Mouse (Mus musculus) hindbrain, embryonic 12.5 days (tissue): ENCODE data around the gene Gm28729. TPM values are rescaled to one million over a fixed set of nuclear protein-coding genes. Genes with fewer than 3 reads are reported as not detected.
"Not testable (repeated sequence)": the region's sequence is repeated elsewhere in the genome, so short reads cannot be mapped to it uniquely, and the experiment has no call there.

ENCODE experiments used
- ATAC-seq: fragments of 200-750 bp; cut with Nextera tagmentation; 2 replicates; pipeline ENCODE4 v1.8.0; 2017; ENCODE audit warnings: moderate TSS enrichment; ENCODE audit not compliant: low FRiP score
- H3K27ac ChIP-seq: fragments of 300-500 bp; sonication (generic); 2 replicates; pipeline ENCODE4 v1.5.1; 2016; ENCODE audit warnings: mild to moderate bottlenecking
- H3K27me3 ChIP-seq: fragments of 300-500 bp; sonication (generic); 2 replicates; pipeline ENCODE4 v1.6.1; 2016; ENCODE audit warnings: mild to moderate bottlenecking
- H3K36me3 ChIP-seq: fragments of 300-500 bp; sonication (generic); 2 replicates; pipeline ENCODE4 v1.6.1; 2016; ENCODE audit warnings: mild to moderate bottlenecking
- H3K4me1 ChIP-seq: fragments of 300-500 bp; sonication (generic); 2 replicates; pipeline ENCODE4 v1.6.1; 2016
- H3K4me2 ChIP-seq: fragments of 300-500 bp; sonication (generic); replicated peaks from 2 replicates; pipeline ENCODE4 v1.6.1; 2016; ENCODE audit warnings: mild to moderate bottlenecking
- H3K4me3 ChIP-seq: fragments of 300-500 bp; sonication (generic); 2 replicates; pipeline ENCODE4 v1.5.1; 2016; ENCODE audit warnings: mild to moderate bottlenecking
- H3K9ac ChIP-seq: fragments of 300-500 bp; sonication (generic); 2 replicates; pipeline ENCODE4 v1.6.1; 2016; ENCODE audit warnings: mild to moderate bottlenecking, moderate library complexity
- H3K9me3 ChIP-seq: fragments of 300-500 bp; sonication (generic); replicated peaks from 2 replicates; pipeline ENCODE4 v1.6.1; 2016; ENCODE audit warnings: mild to moderate bottlenecking
- WGBS: fragments of 180-500 bp; shearing (Covaris S2); methylation state at CpG from one replicate; pipeline ENCODE4 v1.1.7; 2016; 5-methylcytosine and 5-hydroxymethylcytosine counted together
- polyA plus RNA-seq: library from polyadenylated mRNA; unstranded; fragments of >200 nt; fragmentation: Nextera tagmentation; extraction: Ambion mirVana; gene quantifications from 2 replicates; pipeline ENCODE4 v1.2.1, GENCODE M21; 2016

The Gm28729 gene
- polyA plus RNA-seq, 1 experiment from 2014 or later, result 0.52 TPM

DNA sequence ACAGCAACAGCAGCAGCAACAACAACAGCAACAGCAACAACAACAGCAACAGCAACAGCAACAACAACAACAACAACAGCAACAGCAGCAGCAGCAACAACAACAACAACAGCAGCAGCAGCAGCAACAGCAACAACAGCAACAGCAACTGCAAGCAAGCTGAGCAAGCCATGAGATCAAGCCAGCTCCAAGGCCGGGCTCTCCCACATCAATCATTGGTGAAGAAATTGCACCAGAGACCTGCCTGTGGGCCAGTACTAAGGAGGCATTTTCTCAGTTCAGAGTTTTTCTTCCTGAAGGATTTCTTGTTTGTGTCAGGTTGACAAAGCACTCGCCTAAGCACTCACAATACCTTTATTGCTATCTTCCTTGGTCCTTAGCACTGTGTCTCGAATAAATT, 8.3 kb downstream of the Gm28729 start:
- Histone ChIP-seq H3K9ac (no peak overlapping the region), H3K27ac (no peak overlapping the region), H3K4me3 (no peak overlapping the region), H3K4me2 (no peak overlapping the region), H3K4me1 (no peaks in the 10 kb centered on the region), H3K9me3 (no peaks in the 10 kb centered on the region), H3K27me3 (no peaks in the 10 kb centered on the region), H3K36me3 (no peaks in the 10 kb centered on the region)
- ATAC-seq, result no peak
- 77% methylated on average over 3 of the region's 3 CpGs for whole genome bisulfite sequencing

DNA sequence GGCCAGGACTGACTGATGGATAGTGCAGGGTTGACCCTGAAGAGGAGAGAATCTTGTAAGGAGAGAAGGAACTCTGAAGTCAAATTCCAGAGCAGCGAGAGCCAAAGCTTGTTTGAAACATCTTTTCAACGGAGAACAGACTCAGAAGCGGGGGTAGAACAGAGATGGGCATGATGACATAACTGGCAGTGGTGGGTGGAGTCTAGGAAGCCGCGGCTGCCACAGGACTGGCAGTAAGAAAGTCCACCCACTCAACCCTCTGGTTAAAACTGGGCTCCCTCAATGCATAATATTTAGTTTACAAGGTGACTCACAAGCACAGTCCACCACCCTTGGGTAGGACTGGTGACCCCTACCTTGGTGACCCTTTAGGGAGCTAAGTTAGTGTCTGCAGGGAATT, 9.3 kb downstream of the Gm28729 start:
- Histone ChIP-seq H3K4me3 (no peak overlapping the region), H3K27ac (no peak overlapping the region), H3K27me3 (no peaks in the 10 kb centered on the region), H3K9ac (no peak overlapping the region), H3K4me2 (no peak overlapping the region), H3K9me3 (no peaks in the 10 kb centered on the region), H3K4me1 (no peaks in the 10 kb centered on the region), H3K36me3 (no peaks in the 10 kb centered on the region)
- WGBS, result 85% methylated on average over 5 of the region's 5 CpGs
- no peak for ATAC-seq

DNA sequence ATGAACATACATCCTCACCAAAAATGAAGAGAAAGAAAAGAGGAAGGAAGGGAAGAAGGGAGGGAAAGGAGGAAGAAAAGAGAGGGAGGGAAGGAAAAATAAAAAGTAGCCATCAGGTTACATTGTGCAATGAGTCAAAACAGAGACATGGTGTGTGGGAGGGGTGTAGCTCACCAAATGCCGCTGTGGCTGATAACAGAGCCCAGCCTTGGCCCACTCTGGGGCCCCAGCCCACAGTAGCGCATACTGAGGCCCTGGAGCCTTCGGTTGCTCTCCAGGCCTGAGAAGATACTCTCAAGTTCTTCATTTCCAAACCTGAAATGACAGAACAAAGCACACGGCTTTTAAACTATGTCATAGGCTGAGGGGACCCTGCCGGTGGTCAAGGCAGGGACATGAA, 10.8 kb downstream of the Gm28729 start:
- Histone ChIP-seq H3K4me2 (no peak overlapping the region), H3K4me3 (no peak overlapping the region), H3K9ac (no peak overlapping the region), H3K9me3 (no peaks in the 10 kb centered on the region), H3K4me1 (no peaks in the 10 kb centered on the region), H3K27me3 (no peaks in the 10 kb centered on the region), H3K27ac (no peak overlapping the region), H3K36me3 (no peaks in the 10 kb centered on the region)
- 84% methylated on average over 5 of the region's 5 CpGs for WGBS
- ATAC-seq, result no peak

DNA sequence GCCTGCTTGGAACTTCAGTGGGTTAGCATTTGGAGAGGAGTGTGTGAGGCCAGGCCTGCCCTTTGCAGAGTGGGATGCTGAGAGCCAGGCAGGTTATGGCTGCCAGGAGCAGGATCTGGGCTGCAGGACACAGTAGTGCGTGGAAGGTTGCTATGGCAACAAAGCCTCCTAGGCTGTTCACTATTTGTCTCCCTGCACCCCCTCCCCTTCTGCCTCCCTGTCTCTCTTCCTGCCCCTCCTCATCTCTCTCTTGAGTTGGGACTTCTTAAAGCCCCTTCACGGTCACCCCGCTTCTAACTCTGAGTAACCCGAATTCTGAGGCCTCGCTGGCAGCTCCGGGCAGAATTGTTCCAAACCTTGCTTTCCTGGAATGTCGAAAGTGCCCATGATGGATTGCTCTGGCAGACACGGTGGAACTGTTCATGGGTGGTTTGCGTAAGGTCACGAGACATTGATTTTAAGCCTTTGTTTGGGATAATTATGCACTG, 19.0 kb downstream of the Gm28729 start:
- Histone ChIP-seq H3K4me2 (peak overlapping the region; percentile 47), H3K36me3 (no peaks in the 10 kb centered on the region), H3K4me1 (peaks cover 8% of the 10 kb centered on the region), H3K9me3 (0 out of 2 replicates have a peak, but pooled peaks cover 2% of the 10 kb centered on the region), H3K4me3 (0 out of 2 replicates have a peak overlapping the region, but pooled peaks have one; percentile 12), H3K27me3 (no peaks in the 10 kb centered on the region), H3K9ac (0 out of 2 replicates have a peak overlapping the region, but pooled peaks have one; percentile 11), H3K27ac (peak overlapping the region; percentile 71)
- peak; percentile 92 for ATAC-seq
- 14% methylated on average over 10 of the region's 10 CpGs for WGBS

DNA sequence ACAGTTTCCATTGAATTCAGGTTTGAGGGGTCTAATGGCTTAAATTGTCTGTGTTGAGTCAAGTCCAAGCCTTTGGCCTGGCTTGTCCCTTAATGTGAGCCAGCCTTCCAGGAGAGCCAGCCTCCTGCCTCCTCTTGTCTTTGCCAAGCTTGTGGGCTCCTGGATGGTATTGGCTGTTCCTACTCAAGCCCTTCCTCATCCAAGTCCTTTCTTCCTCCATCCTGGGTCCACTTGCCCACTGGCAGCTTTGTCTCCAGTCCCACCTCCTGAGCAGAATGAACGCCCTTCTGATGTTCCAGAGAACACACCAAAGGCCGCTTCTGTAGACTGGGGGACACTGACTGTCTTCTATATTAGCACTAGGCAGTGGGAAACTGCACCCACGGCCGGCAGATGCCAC, 19.9 kb downstream of the Gm28729 start:
- Histone ChIP-seq H3K9ac (no peak overlapping the region), H3K27ac (no peak overlapping the region), H3K4me2 (no peak overlapping the region), H3K4me1 (peaks cover 8% of the 10 kb centered on the region), H3K36me3 (no peaks in the 10 kb centered on the region), H3K27me3 (no peaks in the 10 kb centered on the region), H3K9me3 (0 out of 2 replicates have a peak, but pooled peaks cover 2% of the 10 kb centered on the region), H3K4me3 (no peak overlapping the region)
- 88% methylated on average over 4 of the region's 4 CpGs for WGBS
- no peak for ATAC-seq

DNA sequence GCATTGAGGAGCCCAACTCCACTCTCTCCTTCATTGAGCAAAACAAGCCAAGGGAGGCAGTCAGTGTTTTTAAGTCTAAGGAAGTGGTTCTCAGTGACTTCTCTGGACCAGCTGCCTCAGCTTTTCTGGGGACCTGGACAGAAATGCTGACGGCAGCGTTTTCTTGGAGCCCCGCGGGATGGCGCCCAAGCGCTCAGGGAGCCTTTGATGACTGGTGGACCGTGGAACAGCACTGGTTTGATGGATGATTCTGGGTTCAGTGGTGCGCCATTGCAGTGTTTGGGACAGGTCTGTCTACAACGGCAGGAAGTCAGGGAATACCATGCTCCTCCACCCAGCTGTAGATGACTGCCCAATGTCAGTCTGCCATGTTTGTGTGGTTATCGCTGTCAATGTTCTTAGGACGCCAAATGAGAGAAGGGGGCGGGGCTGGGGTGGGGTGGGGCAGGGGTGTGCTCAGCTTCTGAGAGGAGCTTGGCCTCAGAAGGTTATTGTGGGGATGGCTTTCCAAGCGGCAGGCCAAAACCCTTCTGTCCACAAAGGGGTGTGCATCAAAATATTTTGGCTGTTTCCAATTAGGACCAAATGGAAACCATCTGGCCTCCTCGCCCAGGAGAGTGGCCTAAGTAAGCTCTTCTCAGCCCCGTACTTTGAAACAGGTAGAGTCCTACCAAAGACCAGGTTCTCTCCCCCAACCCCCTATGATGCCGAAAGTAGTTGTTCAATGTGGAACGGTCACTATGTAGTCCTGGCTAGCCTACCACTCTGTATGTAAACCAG, 20.8 kb downstream of the Gm28729 start:
- Histone ChIP-seq H3K9ac (no peak overlapping the region), H3K4me2 (no peak overlapping the region), H3K4me3 (no peak overlapping the region), H3K9me3 (0 out of 2 replicates have a peak, but pooled peaks cover 3% of the 10 kb centered on the region), H3K27ac (no peak overlapping the region), H3K36me3 (no peaks in the 10 kb centered on the region), H3K4me1 (peaks cover 8% of the 10 kb centered on the region), H3K27me3 (no peaks in the 10 kb centered on the region)
- no peak for ATAC-seq
- WGBS, result 71% methylated on average over 17 of the region's 17 CpGs

DNA sequence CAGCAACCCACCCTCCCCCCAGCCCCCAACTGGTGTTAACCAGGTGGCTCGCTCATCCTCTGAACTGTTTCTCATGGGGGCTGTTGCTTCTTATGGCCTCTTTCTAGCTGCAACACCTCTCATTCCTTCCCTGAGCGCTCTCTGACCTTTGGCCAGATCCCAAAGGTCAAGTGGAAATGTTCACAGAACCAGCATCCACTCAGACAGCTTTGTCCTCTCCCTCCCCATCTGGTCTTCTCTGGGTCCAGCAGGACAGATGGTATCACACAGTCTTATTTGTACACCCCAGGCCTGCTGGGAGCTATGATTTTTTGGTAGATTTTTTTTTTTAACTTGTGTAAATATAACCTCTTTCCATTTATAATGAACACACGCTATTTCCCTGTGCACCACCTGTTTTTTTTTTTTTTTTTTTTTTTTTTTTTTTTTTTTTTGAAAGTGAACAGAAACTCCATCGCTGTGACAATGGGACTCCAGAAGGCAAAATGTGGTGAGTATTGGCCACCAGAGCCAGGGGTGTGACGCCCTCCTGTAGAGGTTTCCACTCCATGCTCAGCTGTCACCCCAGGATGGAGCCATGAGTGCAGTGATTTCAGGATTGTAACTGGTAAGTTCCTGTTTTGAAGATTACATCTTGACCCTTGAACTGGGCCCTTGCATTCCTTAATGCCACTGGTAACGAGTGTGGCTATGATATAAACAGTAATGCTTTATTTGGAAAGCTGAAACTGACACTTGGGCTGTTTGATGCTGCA, 22.0 kb downstream of the Gm28729 start:
- ATAC-seq, result no peak
- no peak overlapping the region for H3K4me3 ChIP-seq
- no peaks in the 10 kb centered on the region for H3K27me3 ChIP-seq
- no peaks in the 10 kb centered on the region for H3K36me3 ChIP-seq
- peaks cover 12% of the 10 kb centered on the region; the same call in 1 of the 2 replicates for H3K9me3 ChIP-seq
- H3K4me1 ChIP-seq, result peaks cover 8% of the 10 kb centered on the region
- 81% methylated on average over 6 of the region's 6 CpGs for WGBS
- no peak overlapping the region for H3K4me2 ChIP-seq
- no peak overlapping the region for H3K9ac ChIP-seq
- no peak overlapping the region for H3K27ac ChIP-seq

DNA sequence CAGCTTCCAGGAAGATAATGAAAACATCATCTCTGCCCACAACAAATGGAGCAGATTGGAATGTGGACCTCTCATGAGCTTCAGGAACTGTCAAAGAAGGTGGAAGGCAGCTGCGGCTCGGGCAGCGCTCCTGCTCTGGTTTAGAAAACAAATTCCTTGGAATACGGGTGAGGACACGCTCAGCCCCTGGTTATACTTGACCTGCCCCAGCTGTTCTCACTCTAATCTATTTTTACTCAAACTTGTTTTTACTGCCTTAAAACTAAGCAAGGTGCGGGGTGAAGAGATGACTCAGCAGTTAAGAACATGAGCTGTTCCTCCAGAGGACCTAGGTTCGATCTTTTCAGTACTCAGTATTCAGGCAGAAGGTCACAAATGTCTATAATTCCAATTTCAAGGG, 23.8 kb downstream of the Gm28729 start:
- H3K27ac ChIP-seq, result no peak overlapping the region
- no peak overlapping the region for H3K4me3 ChIP-seq
- H3K9ac ChIP-seq, result no peak overlapping the region
- H3K27me3 ChIP-seq, result no peaks in the 10 kb centered on the region
- H3K9me3 ChIP-seq, result peaks cover 12% of the 10 kb centered on the region; the same call in 1 of the 2 replicates
- H3K36me3 ChIP-seq, result no peaks in the 10 kb centered on the region
- no peak for ATAC-seq
- WGBS, result 82% methylated on average over 7 of the region's 7 CpGs
- no peak overlapping the region for H3K4me2 ChIP-seq
- H3K4me1 ChIP-seq, result peaks cover 6% of the 10 kb centered on the region

DNA sequence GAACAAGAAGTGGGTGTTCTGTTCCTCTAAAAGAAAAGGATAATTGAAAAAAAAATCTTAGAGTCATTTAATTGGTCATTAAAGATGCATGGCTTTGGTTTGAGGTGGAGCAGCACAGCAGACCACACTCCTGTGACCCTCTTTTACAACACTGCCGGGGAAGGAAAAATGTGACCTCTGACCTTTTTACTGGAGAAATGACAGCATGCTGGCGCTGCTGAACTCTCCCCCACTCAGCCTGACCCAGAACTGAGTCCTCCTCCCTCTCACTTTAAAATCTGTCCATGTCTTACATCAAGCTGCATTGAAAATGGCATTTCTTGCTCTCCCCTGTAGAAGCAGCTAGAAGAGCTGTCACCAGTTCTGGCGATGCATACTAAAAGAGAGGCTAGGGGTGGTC, 31.9 kb downstream of the Gm28729 start:
- no peak overlapping the region for H3K4me3 ChIP-seq
- no peak overlapping the region for H3K4me2 ChIP-seq
- H3K9ac ChIP-seq, result no peak overlapping the region
- no peaks in the 10 kb centered on the region for H3K9me3 ChIP-seq
- H3K36me3 ChIP-seq, result no peaks in the 10 kb centered on the region
- 28% methylated on average over 3 of the region's 3 CpGs for WGBS
- ATAC-seq, result no peak
- no peaks in the 10 kb centered on the region for H3K27me3 ChIP-seq
- no peak overlapping the region for H3K27ac ChIP-seq
- no peaks in the 10 kb centered on the region for H3K4me1 ChIP-seq

DNA sequence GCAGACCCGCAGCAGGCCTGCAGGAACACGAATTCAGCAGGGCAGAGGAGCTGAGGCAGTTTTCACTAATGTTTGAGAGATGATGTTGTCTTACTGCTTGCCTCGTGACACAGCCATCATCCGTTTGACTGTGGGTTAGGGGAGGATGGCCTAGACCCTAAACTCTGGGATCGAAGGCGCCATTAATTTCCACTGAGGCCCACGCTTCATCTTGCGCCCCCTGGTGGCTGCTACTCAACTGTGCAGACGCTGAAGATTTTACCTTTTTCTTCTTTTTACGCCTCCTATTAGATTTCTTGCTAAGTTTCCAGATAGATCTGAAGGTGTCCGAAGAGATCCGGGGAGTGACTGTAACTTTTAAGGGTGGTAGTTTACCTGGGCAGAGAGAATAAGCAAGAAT, 33.3 kb downstream of the Gm28729 start:
- Histone ChIP-seq H3K4me1 (no peaks in the 10 kb centered on the region), H3K27me3 (no peaks in the 10 kb centered on the region), H3K9ac (no peak overlapping the region), H3K36me3 (no peaks in the 10 kb centered on the region), H3K4me2 (no peak overlapping the region; the same call in 1 of the 2 replicates), H3K4me3 (no peak overlapping the region), H3K9me3 (no peaks in the 10 kb centered on the region), H3K27ac (no peak overlapping the region)
- no peak for ATAC-seq
- WGBS, result 38% methylated on average over 12 of the region's 12 CpGs

DNA sequence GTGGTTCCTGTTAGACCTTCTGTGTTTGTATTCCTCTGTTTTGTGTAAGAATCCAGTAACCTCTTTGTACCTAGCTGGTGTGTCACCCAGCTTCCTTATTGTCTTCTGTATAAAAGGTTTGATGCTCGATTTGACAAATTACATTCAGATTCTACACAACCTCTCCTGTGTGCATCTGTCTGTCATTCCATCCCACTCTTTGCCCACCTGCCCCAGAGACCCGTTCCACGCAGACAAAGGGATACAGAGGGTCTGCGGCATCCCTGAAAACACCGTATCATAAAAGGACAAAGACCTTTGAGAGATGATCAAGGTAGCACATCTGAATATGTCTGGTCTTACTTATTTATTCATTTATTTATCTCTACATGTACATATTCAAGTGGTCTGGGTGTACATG, 37.2 kb downstream of the Gm28729 start:
- not testable (repeated sequence) for ATAC-seq, H3K9ac ChIP-seq, H3K4me3 ChIP-seq, H3K27me3 ChIP-seq, H3K4me1 ChIP-seq, H3K36me3 ChIP-seq, H3K27ac ChIP-seq, H3K4me2 ChIP-seq, H3K9me3 ChIP-seq
- WGBS, result 94% methylated on average over 5 of the region's 5 CpGs

DNA sequence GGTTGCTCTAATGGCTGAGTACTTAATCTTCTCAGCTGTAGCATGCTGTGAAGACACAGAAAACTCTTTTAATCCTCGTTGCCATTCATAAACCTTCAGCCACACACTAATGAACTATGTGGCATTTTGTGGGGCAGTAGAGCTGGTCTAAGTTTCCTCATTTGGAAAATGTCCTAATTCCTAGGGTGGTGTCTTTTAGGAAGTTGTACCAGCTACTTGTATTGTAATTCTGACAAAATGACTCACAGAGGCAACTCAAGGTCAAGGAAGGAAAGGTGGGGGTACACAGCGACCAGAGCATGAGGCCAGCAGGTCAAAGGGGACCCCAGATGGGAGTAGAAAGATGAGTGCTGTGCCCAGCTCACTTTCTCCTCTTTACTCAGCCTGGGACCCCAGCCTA, 41.4 kb downstream of the Gm28729 start:
- H3K4me2 ChIP-seq, result no peak overlapping the region
- no peaks in the 10 kb centered on the region for H3K27me3 ChIP-seq
- no peaks in the 10 kb centered on the region for H3K9me3 ChIP-seq
- ATAC-seq, result no peak
- WGBS, result 69% methylated on average over 2 of the region's 2 CpGs
- no peak overlapping the region for H3K4me3 ChIP-seq
- no peak overlapping the region for H3K9ac ChIP-seq
- no peak overlapping the region for H3K27ac ChIP-seq
- no peaks in the 10 kb centered on the region for H3K36me3 ChIP-seq
- H3K4me1 ChIP-seq, result no peaks in the 10 kb centered on the region
